Mouse (Mus musculus) megakaryocyte, embryonic 14.5 days (primary cell): ENCODE results near the gene Pafah1b2.

Experiments used
- FLI1 ChIP-seq: IDR thresholded peaks from 2 replicates; pipeline ENCODE4 v1.6.1; 2012; ENCODE audit warnings: low read length, inconsistent platforms, mixed read lengths
- GATA1 ChIP-seq: IDR thresholded peaks from 3 replicates; pipeline ENCODE4 v1.6.1; 2012; ENCODE audit warnings: mixed read lengths, low read length, inconsistent platforms, borderline replicate concordance

DNA sequence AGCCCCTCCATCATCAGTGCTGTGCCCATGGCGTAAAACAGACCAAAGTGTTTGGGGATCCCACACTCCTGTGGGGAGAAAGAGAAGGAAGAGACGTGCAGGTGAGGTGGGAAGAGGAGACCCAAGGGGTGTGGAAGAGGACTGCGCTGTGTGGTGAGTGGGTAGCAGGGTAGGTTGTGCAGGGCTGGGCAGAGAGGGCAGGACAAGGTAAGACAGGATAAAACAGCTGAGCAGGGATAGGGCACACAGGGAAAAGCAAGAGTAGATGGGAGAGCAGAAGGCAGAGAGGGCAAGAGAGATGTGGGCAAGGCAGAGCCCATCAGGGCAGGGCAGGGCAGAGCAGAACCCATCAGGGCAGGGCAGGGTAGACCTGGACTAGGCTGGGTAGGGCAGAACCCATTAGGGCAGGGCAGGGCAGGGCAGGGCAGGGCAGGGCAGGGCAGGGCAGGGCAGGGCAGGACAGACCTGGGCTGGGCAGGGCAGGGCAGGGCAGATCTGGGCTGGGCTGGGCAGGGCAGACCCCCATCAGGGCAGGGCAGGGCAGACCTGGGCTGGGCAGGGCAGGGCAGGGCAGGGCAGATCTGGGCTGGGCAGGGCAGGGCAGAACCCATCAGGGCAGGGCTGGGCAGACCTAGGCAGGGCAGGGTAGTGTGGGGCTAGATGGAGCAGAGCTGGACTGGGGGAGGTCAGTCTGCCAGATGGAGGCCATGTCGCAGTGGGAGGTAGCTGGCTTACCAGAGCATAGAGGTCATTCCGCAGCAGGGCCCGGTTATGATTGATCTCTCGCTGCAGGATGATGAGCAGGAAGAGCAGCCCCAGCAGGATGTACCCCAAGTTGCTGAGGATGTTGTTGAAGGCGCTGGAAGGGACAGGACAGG, 68.6 kb downstream of the Pafah1b2 start:
- TF ChIP-seq GATA1 (no peak), FLI1 (no peak)
